Mouse (Mus musculus): ENCODE results near the gene A3galt2. TPM values are rescaled to one million over a fixed set of nuclear protein-coding genes. Genes with fewer than 3 reads are reported as not detected.
A peak's percentile ranks its signal among the peaks of the same experiment; 100 is the strongest.

A3galt2 gene
- 0.45 and 0.61 TPM in 2 replicates for polyA plus RNA-seq (2015; fragmentation: Nextera tagmentation; extraction: Ambion mirVana)

DNA sequence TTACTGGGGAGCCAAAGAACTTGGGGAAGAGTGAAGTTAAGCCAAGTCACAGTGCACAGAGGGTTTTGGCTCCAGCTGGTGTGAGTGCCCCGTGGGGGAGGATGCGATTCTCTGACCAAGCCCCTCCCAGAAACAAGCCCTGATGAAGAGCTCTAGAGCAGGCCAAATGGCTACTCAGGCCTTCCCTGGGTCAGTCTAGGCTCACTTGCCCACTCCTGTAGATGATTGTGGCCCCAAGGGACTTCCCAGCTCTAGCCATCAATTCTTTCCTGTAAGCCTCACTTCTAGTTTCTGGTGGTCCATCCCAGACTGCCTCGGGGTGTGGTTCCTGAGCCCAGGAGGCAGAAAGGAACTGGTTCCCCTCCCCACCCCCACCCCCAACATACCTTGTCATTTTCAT, at the start of gene A3galt2:
A3galt2 (plus strand) TSS at position 301 of the 400 bp plus-strand sequence.
- peak within 1 kb of the TSS; percentile 66 for H3K27ac ChIP-seq (replicated peaks)
- no peaks in the 10 kb centered on the region for H3K9me3 ChIP-seq
- no peak within 1 kb of the TSS for H3K4me3 ChIP-seq
- no peak within 1 kb of the TSS for H3K4me2 ChIP-seq (replicated peaks)
- H3K9ac ChIP-seq (replicated peaks) = no peak within 1 kb of the TSS
- no peak for ATAC-seq (replicated peaks)
- H3K36me3 ChIP-seq = peaks cover 52% of the 10 kb centered on the region
- H3K4me1 ChIP-seq = no peaks in the 10 kb centered on the region
- no peaks in the 10 kb centered on the region for H3K27me3 ChIP-seq
- 72% methylated on average over 3 of the region's 3 CpGs for WGBS

DNA sequence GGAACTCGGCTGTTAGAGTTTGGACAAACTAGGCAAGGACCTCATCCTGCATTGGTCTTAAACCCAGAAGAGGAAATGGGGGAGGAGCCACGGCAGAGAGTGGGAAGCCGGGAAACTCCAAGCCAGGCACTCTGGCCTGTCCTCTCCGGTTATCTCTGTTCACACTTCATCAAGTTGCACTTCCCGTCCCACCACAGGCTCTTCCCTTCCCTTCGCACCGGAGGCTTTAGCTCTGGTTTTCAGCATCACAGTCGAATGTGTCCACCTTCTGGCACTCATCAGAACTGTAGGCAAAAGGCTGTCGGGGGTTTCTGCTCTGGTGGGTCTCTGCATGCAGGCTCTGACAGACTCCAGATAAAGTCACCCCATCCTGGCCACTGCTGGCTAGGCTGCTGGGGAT, 48.5 kb upstream of the A3galt2 start:
- no peak overlapping the region for H3K4me3 ChIP-seq
- no peak overlapping the region for H3K9ac ChIP-seq (replicated peaks)
- no peaks in the 10 kb centered on the region for H3K9me3 ChIP-seq
- H3K4me1 ChIP-seq = peaks cover 8% of the 10 kb centered on the region
- WGBS = 27% methylated on average over 9 of the region's 9 CpGs
- no peak overlapping the region for H3K27ac ChIP-seq (replicated peaks)
- ATAC-seq (replicated peaks) = no peak
- no peak overlapping the region for H3K4me2 ChIP-seq (replicated peaks)
- H3K27me3 ChIP-seq = no peaks in the 10 kb centered on the region
- H3K36me3 ChIP-seq = 0 out of 2 replicates have a peak, but pooled peaks cover 10% of the 10 kb centered on the region

DNA sequence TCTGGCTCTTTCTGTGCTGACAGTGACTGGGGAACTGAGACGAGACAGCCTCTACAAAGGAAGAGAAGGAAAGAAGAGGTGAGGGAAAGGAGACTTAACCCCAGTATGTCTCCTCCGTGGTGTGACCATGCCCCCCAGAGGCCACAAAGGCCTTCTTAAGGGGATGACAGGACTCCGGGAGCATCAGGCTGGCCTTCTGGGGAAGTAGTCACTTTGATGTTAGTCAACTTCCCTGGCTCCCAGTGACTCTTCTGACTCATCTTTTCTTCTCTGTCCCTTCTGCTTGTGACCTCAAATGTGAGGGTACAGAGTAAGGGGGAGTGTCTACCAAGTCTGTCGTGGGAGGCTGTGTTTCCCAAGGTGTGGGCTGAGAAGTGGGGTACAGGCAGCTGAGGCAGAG, 47.8 kb upstream of the A3galt2 start:
- ATAC-seq (replicated peaks) = no peak
- H3K9me3 ChIP-seq = no peaks in the 10 kb centered on the region
- 0 out of 2 replicates have a peak, but pooled peaks cover 10% of the 10 kb centered on the region for H3K36me3 ChIP-seq
- no peak overlapping the region for H3K4me3 ChIP-seq
- no peak overlapping the region for H3K4me2 ChIP-seq (replicated peaks)
- 50% methylated on average over 4 of the region's 4 CpGs for WGBS
- H3K9ac ChIP-seq (replicated peaks) = no peak overlapping the region
- H3K27ac ChIP-seq (replicated peaks) = no peak overlapping the region
- peaks cover 16% of the 10 kb centered on the region for H3K4me1 ChIP-seq
- H3K27me3 ChIP-seq = no peaks in the 10 kb centered on the region

DNA sequence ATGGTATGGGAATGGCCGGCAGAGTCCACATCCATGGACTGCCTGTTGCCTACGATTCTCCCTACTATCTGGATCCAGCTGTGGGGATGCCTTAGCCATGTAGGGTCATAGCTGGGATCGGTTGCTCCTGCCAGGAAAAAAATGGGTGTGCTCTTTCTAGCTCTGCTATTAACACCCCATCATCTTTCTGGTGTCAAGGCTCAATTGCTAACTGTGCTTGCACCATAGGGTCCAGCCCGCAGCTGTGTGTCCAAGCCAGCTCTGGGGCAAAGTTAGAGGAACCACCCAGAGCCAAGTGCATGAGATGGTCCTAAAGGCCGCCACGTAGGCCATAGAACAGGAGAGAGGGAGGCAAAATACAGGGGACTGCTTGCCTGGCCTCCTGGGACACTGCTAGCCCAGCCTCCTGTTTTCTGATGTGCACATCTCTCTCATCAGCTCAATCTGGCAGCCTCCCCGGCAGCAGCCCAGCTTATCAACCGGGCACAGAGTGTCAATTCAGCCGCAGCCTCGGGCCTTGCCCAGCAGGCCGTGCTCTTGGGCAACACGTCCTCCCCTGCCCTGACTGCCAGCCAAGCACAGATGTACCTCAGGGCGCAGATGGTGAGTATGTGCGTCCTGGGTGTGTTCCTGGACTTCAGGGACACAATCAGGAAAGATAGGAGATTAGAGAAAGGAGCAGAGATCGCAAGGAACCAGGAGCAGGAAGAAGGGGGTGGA, 45.9 kb upstream of the A3galt2 start:
- Histone ChIP-seq H3K9me3 (no peaks in the 10 kb centered on the region), H3K4me3 (no peak overlapping the region), H3K36me3 (0 out of 2 replicates have a peak, but pooled peaks cover 10% of the 10 kb centered on the region), H3K27ac (replicated peaks) (no peak overlapping the region), H3K4me1 (peaks cover 21% of the 10 kb centered on the region), H3K9ac (replicated peaks) (no peak overlapping the region), H3K27me3 (no peaks in the 10 kb centered on the region), H3K4me2 (replicated peaks) (no peak overlapping the region)
- no peak for ATAC-seq (replicated peaks)
- WGBS = 79% methylated on average over 15 of the region's 15 CpGs

DNA sequence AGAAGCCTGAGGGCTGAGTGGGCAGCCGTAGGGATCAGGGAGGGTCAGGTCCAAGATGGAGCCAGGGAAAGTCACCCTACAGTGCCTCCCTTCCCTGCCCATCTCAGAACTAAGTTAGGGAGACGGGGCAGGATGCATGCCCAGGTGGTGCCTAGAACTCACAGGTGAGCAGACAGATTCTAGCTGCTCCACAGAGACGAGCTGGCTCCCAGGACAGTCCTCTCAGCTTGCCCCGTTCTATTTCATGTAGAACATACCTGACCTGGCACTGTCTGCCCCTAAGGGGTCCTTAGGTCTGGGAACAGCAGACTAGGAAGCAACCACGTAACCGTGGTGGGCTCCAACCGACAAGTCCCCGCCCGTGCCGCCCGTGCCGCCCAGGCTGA, 45.4 kb upstream of the A3galt2 start:
- Histone ChIP-seq H3K4me3 (no peak overlapping the region), H3K27ac (replicated peaks) (no peak overlapping the region), H3K9ac (replicated peaks) (no peak overlapping the region), H3K27me3 (no peaks in the 10 kb centered on the region), H3K36me3 (0 out of 2 replicates have a peak, but pooled peaks cover 10% of the 10 kb centered on the region), H3K4me2 (replicated peaks) (no peak overlapping the region), H3K9me3 (no peaks in the 10 kb centered on the region), H3K4me1 (peaks cover 27% of the 10 kb centered on the region)
- ATAC-seq (replicated peaks) = no peak
- 93% methylated on average over 12 of the region's 12 CpGs for WGBS

DNA sequence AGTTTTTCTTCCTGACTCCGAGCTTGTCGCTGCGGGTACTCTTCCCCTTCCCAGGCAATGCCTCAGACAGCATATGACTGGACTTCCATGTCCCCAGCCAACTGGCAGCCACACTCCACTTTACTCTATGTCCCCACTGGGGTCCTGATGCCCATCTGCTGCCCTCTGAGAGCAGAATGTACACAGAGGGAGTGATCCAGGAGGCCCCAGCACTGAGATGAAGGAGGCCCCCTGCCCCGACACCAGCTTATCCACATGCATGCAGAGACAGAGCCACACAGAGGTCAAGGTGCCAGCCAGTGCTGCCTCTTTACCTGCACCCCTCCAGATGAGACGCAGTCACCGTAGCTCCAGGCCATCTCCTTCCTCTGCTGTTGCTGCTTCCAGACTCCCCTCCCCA, 44.9 kb upstream of the A3galt2 start:
- H3K9ac ChIP-seq (replicated peaks) = no peak overlapping the region
- WGBS = 89% methylated on average over 6 of the region's 6 CpGs
- H3K27me3 ChIP-seq = no peaks in the 10 kb centered on the region
- no peaks in the 10 kb centered on the region for H3K9me3 ChIP-seq
- H3K4me2 ChIP-seq (replicated peaks) = no peak overlapping the region
- H3K4me3 ChIP-seq = no peak overlapping the region
- H3K36me3 ChIP-seq = 0 out of 2 replicates have a peak, but pooled peaks cover 10% of the 10 kb centered on the region
- H3K4me1 ChIP-seq = peaks cover 32% of the 10 kb centered on the region
- no peak overlapping the region for H3K27ac ChIP-seq (replicated peaks)
- ATAC-seq (replicated peaks) = no peak

DNA sequence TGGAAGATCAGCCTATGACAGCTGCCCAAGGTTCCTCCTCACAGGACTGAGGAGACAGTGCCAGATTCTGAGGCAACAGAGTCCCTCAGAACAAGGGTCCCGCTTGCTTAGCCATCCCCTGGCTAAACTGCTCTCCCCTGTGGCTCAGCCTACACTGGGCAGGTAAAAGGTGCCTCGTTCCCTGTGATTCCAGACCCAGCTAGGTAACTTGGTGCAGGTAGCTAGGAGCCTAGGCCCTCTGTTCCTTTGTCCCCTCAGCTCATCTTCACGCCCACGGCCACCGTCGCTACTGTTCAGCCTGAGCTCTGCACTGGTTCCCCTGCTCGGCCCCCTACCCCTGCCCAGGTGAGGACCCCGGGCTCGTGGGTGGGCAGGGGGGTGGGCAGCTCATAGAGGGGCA, 44.4 kb upstream of the A3galt2 start:
- no peak overlapping the region for H3K4me2 ChIP-seq (replicated peaks)
- H3K27ac ChIP-seq (replicated peaks) = no peak overlapping the region
- no peak overlapping the region for H3K9ac ChIP-seq (replicated peaks)

DNA sequence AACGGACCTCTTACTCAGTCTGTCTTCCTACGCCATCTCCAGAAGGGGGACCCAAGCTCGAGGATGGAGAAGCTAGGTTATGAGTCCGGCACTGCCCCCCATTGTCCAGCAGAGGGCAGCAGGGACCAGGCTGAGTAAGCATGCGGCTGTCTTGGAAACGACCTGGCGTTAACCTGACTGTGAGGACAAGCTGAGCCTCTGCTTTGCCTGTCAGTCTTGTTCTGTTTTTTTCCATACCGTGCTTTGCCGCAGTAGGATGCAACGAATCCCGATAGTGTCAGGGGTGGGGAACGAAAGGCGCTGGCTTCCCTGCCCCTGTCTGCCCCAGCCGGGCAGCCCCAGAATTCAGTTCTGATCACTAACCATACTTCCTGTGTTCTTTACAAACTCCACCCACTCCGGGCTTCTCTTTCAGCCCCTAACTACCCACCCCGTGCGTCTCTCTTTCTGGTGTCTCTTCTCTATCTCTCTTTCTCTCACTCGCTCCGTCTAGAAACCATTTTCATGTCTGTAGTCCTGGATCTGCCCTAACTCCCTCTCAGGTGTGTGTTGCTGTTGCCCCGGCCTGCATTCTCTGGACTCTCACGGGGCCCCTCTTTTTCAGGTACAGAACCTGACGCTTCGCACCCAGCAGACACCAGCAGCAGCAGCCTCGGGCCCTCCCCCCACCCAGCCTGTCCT, 43.6 kb upstream of the A3galt2 start:
- Histone ChIP-seq H3K27ac (replicated peaks) (peak overlapping the region; percentile 54; the same call in 1 of the 2 replicates), H3K4me2 (replicated peaks) (peak overlapping the region; percentile 45), H3K36me3 (0 out of 2 replicates have a peak, but pooled peaks cover 7% of the 10 kb centered on the region), H3K27me3 (no peaks in the 10 kb centered on the region), H3K9me3 (no peaks in the 10 kb centered on the region), H3K4me3 (peak overlapping the region; percentile 6; the same call in 1 of the 2 replicates), H3K4me1 (peaks cover 45% of the 10 kb centered on the region), H3K9ac (replicated peaks) (peak overlapping the region; percentile 13; the same call in 1 of the 2 replicates)
- WGBS = 2% methylated on average over 24 of the region's 24 CpGs
- peak; percentile 47 for ATAC-seq (replicated peaks)

More for the DNA sequence above, 44.4 kb upstream of the A3galt2 start:
- Histone ChIP-seq H3K27me3 (no peaks in the 10 kb centered on the region), H3K4me3 (no peak overlapping the region), H3K9me3 (no peaks in the 10 kb centered on the region), H3K36me3 (0 out of 2 replicates have a peak, but pooled peaks cover 9% of the 10 kb centered on the region), H3K4me1 (peaks cover 37% of the 10 kb centered on the region)
- WGBS = 69% methylated on average over 9 of the region's 9 CpGs
- ATAC-seq (replicated peaks) = no peak

DNA sequence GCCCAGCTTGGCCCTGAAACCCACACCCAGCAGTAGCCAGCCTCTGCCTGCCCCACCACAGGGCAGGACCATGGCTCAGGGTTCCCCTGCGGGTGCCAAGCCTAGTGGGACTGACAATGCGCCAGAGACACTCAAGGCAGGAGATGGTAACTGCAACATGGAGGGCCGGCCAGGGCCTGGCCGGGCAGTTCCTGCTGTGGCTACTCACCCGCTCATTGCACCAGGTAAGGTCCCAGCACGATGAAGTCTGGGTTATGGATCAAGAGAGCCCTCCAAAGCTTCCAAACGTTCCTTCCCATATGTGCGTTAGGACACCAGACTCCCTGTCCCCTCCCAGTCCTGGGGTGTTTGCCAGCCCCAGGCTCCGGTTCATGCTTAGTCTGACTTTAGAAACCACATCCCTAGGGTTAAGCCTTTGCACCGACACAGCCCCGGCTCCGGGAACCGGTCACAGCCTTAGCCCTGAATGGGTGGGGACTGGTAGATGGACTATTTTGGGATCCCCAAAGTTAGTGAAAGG, 43.0 kb upstream of the A3galt2 start:
- H3K9me3 ChIP-seq = no peaks in the 10 kb centered on the region
- peak overlapping the region; percentile 13; the same call in 1 of the 2 replicates for H3K9ac ChIP-seq (replicated peaks)
- no peak for ATAC-seq (replicated peaks)
- H3K27me3 ChIP-seq = no peaks in the 10 kb centered on the region
- 0 out of 2 replicates have a peak, but pooled peaks cover 7% of the 10 kb centered on the region for H3K36me3 ChIP-seq
- H3K27ac ChIP-seq (replicated peaks) = peak overlapping the region; percentile 14; the same call in 1 of the 2 replicates
- peak overlapping the region; percentile 45; the same call in 1 of the 2 replicates for H3K4me2 ChIP-seq (replicated peaks)
- peaks cover 49% of the 10 kb centered on the region for H3K4me1 ChIP-seq
- WGBS = 30% methylated on average over 13 of the region's 13 CpGs
- no peak overlapping the region for H3K4me3 ChIP-seq

DNA sequence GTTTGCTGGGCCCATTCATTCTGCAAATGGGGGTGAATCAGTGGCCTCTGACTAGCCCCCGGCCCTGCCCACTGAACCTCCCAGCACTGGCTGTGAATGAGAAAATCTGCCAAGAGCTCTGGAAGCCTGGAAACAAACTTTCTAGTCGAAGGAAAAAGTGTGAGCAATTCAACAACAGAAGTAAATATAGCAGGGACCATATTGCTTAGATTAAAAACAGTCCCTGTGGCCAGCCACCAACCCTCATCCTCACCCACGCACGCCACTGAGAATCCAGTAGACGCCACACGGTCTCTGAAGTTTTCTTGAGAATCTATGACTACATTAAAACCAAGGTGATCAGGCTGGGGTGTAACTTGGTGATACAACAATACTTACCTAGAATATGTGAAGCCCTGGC, 42.2 kb upstream of the A3galt2 start:
- Histone ChIP-seq H3K9me3 (no peaks in the 10 kb centered on the region), H3K9ac (replicated peaks) (no peak overlapping the region), H3K27me3 (no peaks in the 10 kb centered on the region), H3K4me1 (peaks cover 57% of the 10 kb centered on the region), H3K4me3 (no peak overlapping the region), H3K4me2 (replicated peaks) (no peak overlapping the region), H3K27ac (replicated peaks) (no peak overlapping the region), H3K36me3 (0 out of 2 replicates have a peak, but pooled peaks cover 7% of the 10 kb centered on the region)
- ATAC-seq (replicated peaks) = no peak
- 78% methylated on average over 6 of the region's 6 CpGs for WGBS

DNA sequence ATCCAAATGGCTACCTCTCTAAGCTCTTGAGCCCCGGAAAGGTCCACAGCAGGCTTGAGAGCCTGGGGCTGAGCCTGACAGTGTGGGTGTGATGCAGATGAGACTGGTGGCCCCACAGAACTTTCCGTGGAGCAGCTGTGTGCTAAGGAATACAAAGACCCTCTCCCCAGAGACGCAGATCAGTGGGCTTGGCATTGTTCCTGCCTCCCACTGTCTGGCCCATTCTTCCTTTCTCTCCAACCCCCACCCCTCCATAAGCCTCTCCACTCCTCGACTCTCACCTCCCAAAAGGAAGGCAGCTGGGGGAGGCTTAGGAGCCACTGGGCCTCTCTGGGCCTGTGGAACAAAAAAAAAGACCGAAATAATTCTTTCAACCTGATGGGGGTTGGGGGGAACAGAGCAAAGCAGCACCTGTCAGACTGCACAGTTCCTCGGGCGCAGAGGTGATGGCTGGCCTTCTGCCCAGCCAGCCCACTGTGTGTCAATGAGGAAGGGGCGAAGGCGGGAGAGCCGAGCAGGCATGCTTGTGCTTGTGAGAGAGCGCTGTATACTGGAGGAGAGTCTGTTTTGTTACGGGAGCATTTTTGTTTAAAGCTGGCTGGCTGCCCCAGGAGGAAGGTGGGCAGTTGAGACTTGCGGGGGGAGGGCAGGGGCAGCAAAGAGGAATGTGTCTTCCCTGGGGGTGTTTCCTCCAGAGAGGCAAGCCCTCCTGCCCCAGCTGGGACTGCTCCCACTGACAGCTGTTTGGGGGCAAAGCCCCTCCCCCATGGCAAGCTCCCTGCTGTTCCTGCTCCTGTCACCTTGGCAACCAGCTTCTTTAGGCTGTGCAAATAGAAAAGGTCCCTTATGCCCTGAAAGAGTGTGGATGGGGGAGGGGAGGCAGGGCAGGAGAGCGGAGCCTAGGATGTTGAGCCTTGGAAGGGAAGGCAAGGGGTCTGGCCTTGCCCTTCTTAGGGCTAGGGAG, 39.6 kb upstream of the A3galt2 start:
- peak; percentile 77 for ATAC-seq (replicated peaks)
- Histone ChIP-seq H3K27me3 (no peaks in the 10 kb centered on the region), H3K4me1 (peaks cover 78% of the 10 kb centered on the region), H3K27ac (replicated peaks) (peak overlapping the region; percentile 96), H3K9me3 (no peaks in the 10 kb centered on the region), H3K4me3 (no peak overlapping the region), H3K4me2 (replicated peaks) (peak overlapping the region; percentile 31), H3K9ac (replicated peaks) (peak overlapping the region; percentile 20), H3K36me3 (no peaks in the 10 kb centered on the region)
- 0% methylated on average over 14 of the region's 14 CpGs for WGBS
